Mouse (Mus musculus) 3134 (cell line): ENCODE measurements around the gene Lmbrd1.
"Not testable (repeated sequence)": the region's sequence is repeated elsewhere in the genome, so short reads cannot be mapped to it uniquely, and the experiment has no call there.

Experiments used
- DNase-seq: peaks from one replicate; pipeline ENCODE4 v3.0.0-alpha.2; 2011; ENCODE audit warnings: low spot score; ENCODE audit not compliant: insufficient read length; ENCODE audit errors: extremely low read depth

Gene Lmbrd1

DNA sequence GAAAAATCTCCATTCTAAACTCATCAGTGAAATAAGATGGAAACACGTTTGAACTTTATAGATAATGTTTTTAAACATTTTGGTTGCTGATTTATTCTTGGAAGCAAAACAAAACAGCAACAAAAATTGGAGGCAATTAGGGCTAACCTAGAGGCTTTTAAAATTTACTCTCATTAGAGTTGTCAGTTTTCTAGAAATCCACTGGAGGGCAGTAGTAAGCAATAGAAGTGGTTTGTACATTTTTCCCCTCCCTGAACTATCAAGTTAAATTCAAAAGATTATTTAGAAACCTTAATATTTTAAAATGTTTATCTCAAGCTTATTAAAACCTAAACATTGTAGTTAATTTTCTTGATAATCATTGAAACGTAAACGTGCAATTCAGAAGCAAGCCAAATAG is 41.2 kb downstream of the Lmbrd1 start:
- DNase-seq: no peak

DNA sequence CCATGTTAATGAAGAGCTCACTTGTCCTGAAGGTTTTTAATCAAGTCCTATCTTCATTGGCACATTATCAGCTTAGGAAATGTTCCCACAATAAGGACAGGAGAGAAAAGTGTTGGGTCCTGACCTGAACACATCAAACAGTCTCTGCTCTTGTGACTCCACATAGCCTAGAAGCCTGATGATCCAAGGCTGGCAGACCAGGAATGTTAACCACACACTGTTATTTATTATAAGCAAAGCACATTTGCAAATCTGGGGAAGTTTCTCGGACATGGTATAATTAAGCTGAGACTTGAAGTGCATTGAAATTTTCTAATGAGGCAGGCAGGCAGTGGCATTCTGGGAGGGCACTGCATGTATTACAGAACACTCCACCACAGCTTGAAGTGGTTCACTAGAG is 41.8 kb downstream of the Lmbrd1 start:
- DNase-seq: no peak

DNA sequence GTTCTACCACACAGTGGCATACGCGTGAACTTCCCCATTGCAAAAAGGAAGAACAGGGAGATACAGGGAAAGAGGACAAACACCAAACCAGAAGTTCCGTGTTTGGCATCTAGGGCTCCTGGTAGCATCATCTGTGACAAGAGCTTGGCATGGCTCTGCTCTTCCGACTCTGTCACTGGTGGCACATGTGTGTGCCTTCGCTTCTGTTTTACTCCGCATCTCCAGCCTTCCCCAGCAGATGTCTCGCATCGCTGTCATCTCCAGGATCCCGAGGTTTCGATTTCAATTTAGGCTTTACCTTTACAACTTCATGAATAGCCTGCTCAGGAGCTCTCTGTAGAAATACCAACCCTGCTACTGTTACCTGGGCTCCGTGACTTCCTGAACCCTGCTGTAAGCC is 51.4 kb downstream of the Lmbrd1 start:
- DNase-seq: no peak

DNA sequence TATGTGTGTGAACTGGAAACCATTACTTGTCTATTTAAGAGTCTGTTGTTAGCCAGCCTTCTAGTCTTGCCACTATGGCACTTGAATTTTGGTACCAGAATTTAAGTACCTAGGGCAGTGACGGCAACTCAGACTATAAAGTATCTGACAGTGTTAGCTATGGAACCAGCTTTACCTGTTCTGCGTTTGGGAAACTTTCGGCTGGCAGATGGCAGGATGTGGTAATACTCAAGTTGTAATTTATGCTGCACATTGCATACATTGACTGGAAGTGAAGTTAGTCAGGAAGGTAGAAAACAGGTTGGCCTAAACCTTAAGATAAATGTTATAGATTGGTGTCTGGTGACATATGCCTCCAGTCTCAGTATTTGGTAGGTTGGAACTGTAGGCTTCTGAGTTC is 53.9 kb downstream of the Lmbrd1 start:
- no peak for DNase-seq

DNA sequence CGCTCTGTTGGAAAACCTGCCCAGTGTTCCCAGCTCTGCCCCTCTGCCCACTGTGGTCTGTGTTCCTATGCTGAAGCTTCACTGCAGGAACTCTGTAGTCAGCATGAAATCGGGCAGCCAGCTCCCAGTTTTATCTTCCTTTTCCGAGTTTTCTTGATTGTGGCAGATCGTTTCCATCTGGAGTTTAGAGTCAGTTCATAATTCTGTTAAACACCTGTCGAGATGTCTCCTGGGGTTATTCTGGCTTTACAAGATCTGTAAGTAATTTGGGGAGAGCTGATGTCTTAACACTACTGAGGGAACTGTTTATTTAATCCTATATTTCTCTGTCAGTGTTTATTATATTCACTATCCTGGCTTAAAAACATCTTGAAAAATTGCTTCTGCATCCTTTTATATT is 56.4 kb downstream of the Lmbrd1 start:
- DNase-seq: no peak

DNA sequence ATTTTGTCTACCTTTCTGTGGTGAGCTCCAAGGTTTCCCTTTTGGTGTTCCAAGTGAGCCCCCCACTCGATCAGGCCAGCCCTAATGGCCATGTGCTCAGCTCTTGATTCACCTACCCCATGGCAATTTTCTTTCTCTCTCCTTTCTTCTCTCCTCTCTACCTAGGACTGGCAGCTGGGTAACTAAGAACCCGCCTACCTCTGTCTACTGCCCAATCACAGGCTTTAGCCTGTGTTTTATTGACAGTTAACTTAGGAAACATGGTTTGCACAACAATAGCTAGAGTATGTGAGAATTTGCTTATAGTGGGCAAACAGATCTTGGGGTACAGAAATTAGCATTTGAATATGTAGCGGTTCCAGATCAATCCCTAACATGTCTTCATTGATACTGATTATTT is 62.5 kb downstream of the Lmbrd1 start:
- no peak for DNase-seq

DNA sequence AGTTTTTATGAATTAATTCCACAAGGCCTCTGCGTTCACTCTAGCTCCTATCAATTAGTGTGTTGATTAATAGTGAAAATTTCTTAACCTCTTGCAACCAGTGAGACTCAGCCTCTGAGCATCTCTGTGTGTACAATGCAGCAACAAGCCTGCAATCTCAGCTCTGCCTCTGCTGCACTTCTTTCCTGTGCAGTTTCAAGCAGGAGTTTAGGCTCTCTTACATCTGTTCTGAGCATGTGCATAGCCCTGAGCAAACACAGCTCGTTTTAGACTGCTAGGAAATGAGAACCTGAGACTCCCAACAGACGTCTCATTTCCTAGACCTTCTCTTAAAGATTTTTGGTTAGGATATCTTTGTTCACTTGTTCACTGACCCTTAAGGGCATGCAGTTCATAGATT is 63.1 kb downstream of the Lmbrd1 start:
- no peak for DNase-seq

DNA sequence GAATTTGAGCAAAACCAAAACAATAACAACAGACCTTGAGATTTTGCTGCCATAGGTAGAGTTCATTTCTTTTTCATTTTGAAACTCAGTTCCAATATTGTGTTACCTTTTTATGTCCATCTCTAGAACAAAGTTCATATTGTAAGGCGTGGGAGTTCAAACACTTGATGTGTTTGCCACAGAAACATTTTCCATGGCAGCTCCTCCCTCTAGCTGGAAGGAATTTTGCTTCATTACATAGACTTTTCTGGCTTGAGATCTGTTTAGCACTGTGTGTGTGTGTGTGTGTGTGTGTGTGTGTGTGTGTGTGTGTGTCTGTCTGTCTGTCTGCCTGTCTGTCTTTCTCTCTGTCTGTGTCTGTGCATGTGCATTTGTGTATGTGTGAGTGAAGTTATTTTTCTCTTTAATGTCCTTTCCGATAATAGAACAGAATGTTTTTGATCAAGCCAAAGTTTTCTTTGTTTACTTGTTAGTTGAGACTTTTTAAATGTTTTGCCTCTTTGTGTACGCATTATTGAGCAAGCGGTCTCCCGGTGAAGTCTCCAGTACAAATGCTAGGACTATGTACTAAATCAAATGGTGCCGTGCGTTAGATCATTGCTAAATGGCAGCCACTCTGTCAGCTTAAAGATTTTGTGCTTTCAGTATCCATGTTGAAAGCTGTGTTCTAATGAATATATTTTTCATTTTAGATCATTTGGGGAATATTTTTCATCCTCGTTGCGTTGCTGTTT is 64.9 kb downstream of the Lmbrd1 start:
- DNase-seq: no peak

DNA sequence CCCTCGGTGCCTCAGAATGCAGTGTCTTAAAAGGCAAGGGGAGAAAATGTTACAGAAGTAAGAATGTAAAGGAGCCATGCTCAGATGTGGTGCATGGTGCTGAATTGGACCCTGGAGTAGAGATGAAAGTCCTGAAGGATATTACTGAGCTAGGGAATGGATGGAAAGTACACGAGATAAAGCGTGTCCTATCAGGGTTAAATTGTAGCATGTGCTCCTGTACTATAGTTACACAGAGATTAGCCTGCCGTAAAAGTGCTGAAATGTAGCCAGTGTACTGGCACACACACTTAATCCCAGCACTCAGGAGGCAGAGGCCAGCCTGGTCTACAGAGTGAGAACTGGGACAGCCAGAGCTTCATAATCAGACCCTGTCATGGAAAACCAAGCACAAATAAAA is 74.3 kb downstream of the Lmbrd1 start:
- DNase-seq: no peak

DNA sequence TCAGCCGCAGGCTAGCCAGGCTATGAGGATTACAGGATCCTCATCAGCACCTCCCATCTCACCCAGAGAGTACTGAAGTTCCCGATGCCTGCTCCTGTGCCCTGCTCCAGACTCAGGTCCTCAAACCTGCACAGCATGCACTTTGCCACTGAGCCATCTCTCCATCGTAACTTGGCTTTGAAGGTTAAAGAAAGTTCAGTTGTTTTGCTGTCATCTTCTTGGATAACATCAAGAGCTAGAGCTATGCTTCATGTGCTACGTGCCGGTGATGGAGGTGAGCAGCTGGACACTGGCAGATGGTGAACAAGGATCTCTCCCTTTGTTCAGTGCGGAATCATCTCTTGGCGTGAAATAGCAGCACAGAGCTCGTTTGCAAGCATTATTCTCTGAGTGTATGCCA is 80.1 kb downstream of the Lmbrd1 start:
- no peak for DNase-seq

DNA sequence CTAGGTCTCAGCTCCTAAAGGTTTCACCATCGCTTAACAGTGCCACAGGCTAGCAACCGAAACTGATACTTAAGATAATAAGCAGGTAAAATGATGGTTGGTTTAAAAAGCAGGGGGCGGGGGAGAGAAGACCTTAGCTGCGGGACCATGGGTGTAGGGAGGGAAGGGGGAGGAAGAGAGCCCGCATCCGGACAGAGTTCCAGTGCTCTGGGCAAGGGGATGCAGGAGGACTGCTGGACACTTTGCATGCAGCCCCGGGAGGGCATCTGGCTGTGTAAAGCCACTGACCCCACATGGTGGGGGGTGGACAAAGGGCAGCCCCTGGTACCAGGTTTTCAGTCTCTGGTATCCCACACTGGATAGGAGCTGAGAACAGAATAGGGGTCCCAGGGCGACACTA is 88.0 kb downstream of the Lmbrd1 start:
- DNase-seq: no peak

DNA sequence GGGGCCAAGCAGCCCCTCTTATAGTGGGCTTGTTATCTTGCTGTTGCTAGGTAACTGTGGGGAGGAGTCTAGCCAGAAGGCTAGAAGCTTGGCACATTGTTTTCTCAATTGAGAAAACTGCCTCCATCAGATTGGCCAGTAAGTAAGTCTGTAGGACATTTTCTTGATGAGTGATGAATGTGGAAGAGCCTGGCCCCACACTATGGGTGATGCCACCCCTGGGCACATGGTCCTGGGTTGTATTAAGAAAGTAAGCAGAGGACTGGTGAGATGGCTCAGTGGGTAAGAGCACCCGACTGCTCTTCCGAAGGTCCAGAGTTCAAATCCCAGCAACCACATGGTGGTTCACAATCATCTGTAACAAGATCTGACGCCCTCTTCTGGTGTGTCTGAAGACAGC is 88.8 kb downstream of the Lmbrd1 start:
- not testable (repeated sequence) for DNase-seq

DNA sequence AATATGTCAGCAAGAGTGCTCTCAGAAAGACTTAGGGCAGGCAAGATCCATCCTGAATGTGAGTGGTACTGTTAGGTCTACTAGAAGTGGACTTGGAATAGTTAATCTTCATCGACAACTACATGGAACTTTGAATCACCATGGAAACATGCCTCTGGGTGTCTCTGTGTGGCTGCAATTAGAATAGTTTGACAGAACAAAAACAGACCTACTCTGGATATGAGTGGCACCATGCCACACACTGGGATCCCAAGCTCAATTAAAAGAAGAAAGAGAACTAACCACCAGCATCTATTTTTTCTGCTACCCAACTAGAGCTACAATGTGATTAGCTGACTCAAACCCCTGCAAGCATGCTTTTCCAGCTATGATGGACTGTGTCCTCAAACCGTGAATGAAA is 95.2 kb downstream of the Lmbrd1 start:
- DNase-seq: no peak

DNA sequence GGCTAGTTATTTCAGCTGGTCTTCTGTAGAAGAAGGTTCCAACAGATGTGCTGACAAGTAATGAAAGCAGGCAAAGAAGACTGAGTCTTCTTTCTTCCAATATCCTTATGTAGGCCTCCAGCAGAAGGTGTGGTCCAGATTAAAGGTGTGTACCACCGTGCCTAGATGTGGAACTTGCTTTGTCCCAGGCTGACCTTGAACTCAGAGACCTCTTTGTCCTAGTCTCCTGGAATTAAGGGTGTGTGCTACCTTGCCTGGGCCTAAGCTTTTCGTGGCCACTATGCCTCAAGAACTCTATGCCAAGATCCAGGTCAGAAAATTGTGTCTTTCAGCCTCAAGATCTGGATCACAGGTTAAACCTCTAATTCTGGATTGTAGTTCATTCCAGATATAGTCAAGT is 98.1 kb downstream of the Lmbrd1 start:
- no peak for DNase-seq

DNA sequence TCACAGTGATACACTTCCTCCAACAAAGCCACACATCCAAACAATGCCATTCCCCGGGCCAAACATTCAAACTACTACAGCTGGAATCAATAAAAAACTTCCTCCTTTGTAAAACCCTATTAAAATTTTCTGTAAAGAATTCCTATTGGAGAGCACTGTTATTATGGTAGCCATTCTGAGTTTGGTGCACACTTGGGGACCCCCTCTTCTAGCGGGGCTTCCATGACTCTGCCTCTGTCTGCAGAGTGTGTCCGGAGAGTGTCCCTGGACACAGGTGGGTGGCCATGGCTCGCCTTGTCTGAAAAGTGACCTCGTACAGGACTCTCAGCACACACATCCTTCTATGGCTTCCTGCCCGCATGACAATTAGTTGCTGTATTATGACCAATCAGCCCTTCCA is 114.7 kb downstream of the Lmbrd1 start:
- no peak for DNase-seq

DNA sequence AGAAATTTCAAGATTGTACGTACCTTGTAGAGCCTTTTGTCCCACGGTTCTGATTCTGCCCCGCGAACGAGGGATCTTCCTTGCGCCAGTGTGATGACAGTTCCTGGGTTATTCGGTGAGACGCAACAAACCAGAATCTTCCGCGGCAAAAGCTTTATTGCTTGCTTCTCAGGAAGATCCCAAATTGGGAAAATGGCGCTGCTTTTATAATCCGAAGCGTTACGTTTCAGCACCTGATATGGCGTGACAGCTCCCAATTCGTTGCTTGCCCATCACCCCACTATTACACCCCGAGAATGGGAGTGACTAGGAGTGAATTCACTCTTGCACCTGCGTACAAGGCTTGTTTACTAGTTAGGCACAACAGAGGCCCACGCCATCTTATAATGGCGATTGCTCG is 129.5 kb downstream of the Lmbrd1 start:
- not testable (repeated sequence) for DNase-seq
